Mouse (Mus musculus): Measurements from ENCODE around the gene Cd302. TPM values are rescaled to one million over a fixed set of nuclear protein-coding genes. Genes with fewer than 3 reads are reported as not detected.

The Cd302 gene
- polyA plus RNA-seq, 1 experiment, result 1.2 TPM

GRCm38 (mm10) chr2:60267567-60267966, 16.7 kb downstream of the Cd302 start:
- Histone ChIP-seq H3K79me2 (ENCODE audit: control insufficient read depth, insufficient read depth) (no peaks in the 10 kb centered on the region), H3K27me3 (ENCODE audit: control insufficient read depth, insufficient read depth, insufficient read length) (no peaks in the 10 kb centered on the region), H3ac (ENCODE audit: control insufficient read depth, insufficient read length) (no peak overlapping the region), H3K4me3 (no peak overlapping the region), H3K36me3 (ENCODE audit: control insufficient read depth, insufficient read depth) (no peaks in the 10 kb centered on the region), H3K4me2 (ENCODE audit: low read depth) (no peak overlapping the region)
- TF ChIP-seq POLR2A (IDR thresholded peaks at IDR 0.05; ENCODE audit: insufficient read length, low read depth) (no peak), TCF12 (IDR thresholded peaks at IDR 0.05; ENCODE audit: insufficient read depth, poor library complexity, severe bottlenecking) (no peak), CEBPB (IDR thresholded peaks at IDR 0.05; ENCODE audit: insufficient read depth, poor library complexity, severe bottlenecking) (no peak), SRF (IDR thresholded peaks at IDR 0.05; ENCODE audit: control insufficient read depth, insufficient read length, low read depth) (no peak), REST (IDR thresholded peaks at IDR 0.05; ENCODE audit: insufficient read depth, insufficient read length) (no peak), MYOD1 (IDR thresholded peaks at IDR 0.05; ENCODE audit: control insufficient read depth in 1 of 3, insufficient read length in 2 of 3, low read depth in 2 of 3) (no peak), USF1 (IDR thresholded peaks at IDR 0.05; ENCODE audit: low read depth) (no peak), POLR2AphosphoS2 (IDR thresholded peaks at IDR 0.05; ENCODE audit: insufficient read length, low read depth) (no peak), E2F4 (IDR thresholded peaks at IDR 0.05; ENCODE audit: insufficient read depth) (no peak), TCF3 (IDR thresholded peaks at IDR 0.05; ENCODE audit: insufficient read length, low read depth) (no peak), MYOG (IDR thresholded peaks at IDR 0.05; ENCODE audit: control insufficient read depth in 1 of 3, insufficient read depth in 1 of 3, insufficient read length in 2 of 3, low read depth in 2 of 3) (no peak), MAX (IDR thresholded peaks at IDR 0.05; ENCODE audit: low read depth) (no peak)

- no peak overlapping the region for H3K4me3 ChIP-seq
- H3K36me3 ChIP-seq (ENCODE audit: control insufficient read depth, insufficient read depth), result no peaks in the 10 kb centered on the region
- H3K79me2 ChIP-seq (ENCODE audit: control insufficient read depth, insufficient read depth), result no peaks in the 10 kb centered on the region
- no peak overlapping the region for H3ac ChIP-seq (ENCODE audit: control insufficient read depth, insufficient read length)
- H3K4me2 ChIP-seq (ENCODE audit: low read depth), result no peak overlapping the region
- no peaks in the 10 kb centered on the region for H3K27me3 ChIP-seq (ENCODE audit: control insufficient read depth, insufficient read depth, insufficient read length)
- no peak for TF ChIP-seq CEBPB (IDR thresholded peaks at IDR 0.05; ENCODE audit: insufficient read depth, poor library complexity, severe bottlenecking)
- TF ChIP-seq SRF (IDR thresholded peaks at IDR 0.05; ENCODE audit: control insufficient read depth, insufficient read length, low read depth), result no peak
- TF ChIP-seq MYOG (IDR thresholded peaks at IDR 0.05; ENCODE audit: control insufficient read depth in 1 of 3, insufficient read depth in 1 of 3, insufficient read length in 2 of 3, low read depth in 2 of 3), result no peak
- TF ChIP-seq MYOD1 (IDR thresholded peaks at IDR 0.05; ENCODE audit: control insufficient read depth in 1 of 3, insufficient read length in 2 of 3, low read depth in 2 of 3), result no peak
- no peak for TF ChIP-seq TCF12 (IDR thresholded peaks at IDR 0.05; ENCODE audit: insufficient read depth, poor library complexity, severe bottlenecking)
- no peak for TF ChIP-seq E2F4 (IDR thresholded peaks at IDR 0.05; ENCODE audit: insufficient read depth)
- no peak for TF ChIP-seq TCF3 (IDR thresholded peaks at IDR 0.05; ENCODE audit: insufficient read length, low read depth)
- TF ChIP-seq USF1 (IDR thresholded peaks at IDR 0.05; ENCODE audit: low read depth), result no peak
- TF ChIP-seq MAX (IDR thresholded peaks at IDR 0.05; ENCODE audit: low read depth), result no peak
- TF ChIP-seq POLR2A (IDR thresholded peaks at IDR 0.05; ENCODE audit: insufficient read length, low read depth), result no peak
- no peak for TF ChIP-seq POLR2AphosphoS2 (IDR thresholded peaks at IDR 0.05; ENCODE audit: insufficient read length, low read depth)
- TF ChIP-seq REST (IDR thresholded peaks at IDR 0.05; ENCODE audit: insufficient read depth, insufficient read length), result no peak
Measured at GRCm38 (mm10) chr2:60260621-60261350, 23.5 kb downstream of the Cd302 start.

- Histone ChIP-seq H3K27me3 (ENCODE audit: control insufficient read depth, insufficient read depth, insufficient read length) (no peaks in the 10 kb centered on the region), H3K79me2 (ENCODE audit: control insufficient read depth, insufficient read depth) (no peaks in the 10 kb centered on the region), H3K4me3 (no peak overlapping the region), H3K36me3 (ENCODE audit: control insufficient read depth, insufficient read depth) (no peaks in the 10 kb centered on the region), H3ac (ENCODE audit: control insufficient read depth, insufficient read length) (no peak overlapping the region), H3K4me2 (ENCODE audit: low read depth) (no peak overlapping the region)
- TF ChIP-seq TCF3 (IDR thresholded peaks at IDR 0.05; ENCODE audit: insufficient read length, low read depth) (no peak), E2F4 (IDR thresholded peaks at IDR 0.05; ENCODE audit: insufficient read depth) (no peak), CEBPB (IDR thresholded peaks at IDR 0.05; ENCODE audit: insufficient read depth, poor library complexity, severe bottlenecking) (no peak), MYOD1 (IDR thresholded peaks at IDR 0.05; ENCODE audit: control insufficient read depth in 1 of 3, insufficient read length in 2 of 3, low read depth in 2 of 3) (no peak), USF1 (IDR thresholded peaks at IDR 0.05; ENCODE audit: low read depth) (no peak), MYOG (IDR thresholded peaks at IDR 0.05; ENCODE audit: control insufficient read depth in 1 of 3, insufficient read depth in 1 of 3, insufficient read length in 2 of 3, low read depth in 2 of 3) (no peak), SRF (IDR thresholded peaks at IDR 0.05; ENCODE audit: control insufficient read depth, insufficient read length, low read depth) (no peak), POLR2A (IDR thresholded peaks at IDR 0.05; ENCODE audit: insufficient read length, low read depth) (no peak), TCF12 (IDR thresholded peaks at IDR 0.05; ENCODE audit: insufficient read depth, poor library complexity, severe bottlenecking) (no peak), MAX (IDR thresholded peaks at IDR 0.05; ENCODE audit: low read depth) (no peak), REST (IDR thresholded peaks at IDR 0.05; ENCODE audit: insufficient read depth, insufficient read length) (no peak), POLR2AphosphoS2 (IDR thresholded peaks at IDR 0.05; ENCODE audit: insufficient read length, low read depth) (no peak)
Measured at GRCm38 (mm10) chr2:60259186-60259585, 25.1 kb downstream of the Cd302 start.

- no peak overlapping the region for H3ac ChIP-seq (ENCODE audit: control insufficient read depth, insufficient read length)
- no peak overlapping the region for H3K4me3 ChIP-seq
- H3K27me3 ChIP-seq (ENCODE audit: control insufficient read depth, insufficient read depth, insufficient read length), result no peaks in the 10 kb centered on the region
- no peak overlapping the region for H3K4me2 ChIP-seq (ENCODE audit: low read depth)
- TF ChIP-seq CEBPB (IDR thresholded peaks at IDR 0.05; ENCODE audit: insufficient read depth, poor library complexity, severe bottlenecking) (no peak), POLR2A (IDR thresholded peaks at IDR 0.05; ENCODE audit: insufficient read length, low read depth) (no peak), TCF3 (IDR thresholded peaks at IDR 0.05; ENCODE audit: insufficient read length, low read depth) (no peak), TCF12 (IDR thresholded peaks at IDR 0.05; ENCODE audit: insufficient read depth, poor library complexity, severe bottlenecking) (no peak), MYOG (IDR thresholded peaks at IDR 0.05; ENCODE audit: control insufficient read depth in 1 of 3, insufficient read depth in 1 of 3, insufficient read length in 2 of 3, low read depth in 2 of 3) (no peak), SRF (IDR thresholded peaks at IDR 0.05; ENCODE audit: control insufficient read depth, insufficient read length, low read depth) (no peak), MYOD1 (IDR thresholded peaks at IDR 0.05; ENCODE audit: control insufficient read depth in 1 of 3, insufficient read length in 2 of 3, low read depth in 2 of 3) (no peak)
- no peaks in the 10 kb centered on the region for H3K36me3 ChIP-seq (ENCODE audit: control insufficient read depth, insufficient read depth)
- H3K79me2 ChIP-seq (ENCODE audit: control insufficient read depth, insufficient read depth), result no peaks in the 10 kb centered on the region
Measured at GRCm38 (mm10) chr2:60256751-60257150, 27.5 kb downstream of the Cd302 start.
